Mouse (Mus musculus): ENCODE results near the gene Lgr6. TPM values are rescaled to one million over a fixed set of nuclear protein-coding genes. Genes with fewer than 3 reads are reported as not detected.

Gene Lgr6
- polyA plus RNA-seq, 2 experiments, result 3.2 to 8.3 TPM

DNA sequence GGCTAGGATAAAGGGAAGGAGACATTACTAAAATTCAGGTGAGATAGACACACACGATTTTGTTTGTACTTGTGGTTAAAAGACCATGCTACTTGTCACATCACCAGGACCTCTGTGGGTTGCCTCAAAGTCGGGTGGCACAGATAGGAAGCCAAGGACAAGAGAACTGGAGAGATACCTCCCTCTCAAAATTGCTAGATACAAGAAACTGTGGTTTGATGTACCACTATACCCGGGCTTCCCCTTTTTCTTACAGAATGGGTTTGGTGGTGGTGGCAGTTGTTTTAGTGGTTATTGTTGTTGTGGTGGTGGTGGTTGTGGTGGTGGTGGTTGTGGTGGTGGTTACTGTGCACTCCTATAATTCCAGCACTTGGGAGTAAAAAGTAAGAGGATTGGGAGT lies 22.8 kb downstream of the Lgr6 start:
- DNase-seq (ENCODE audit: low spot score), result no peak

DNA sequence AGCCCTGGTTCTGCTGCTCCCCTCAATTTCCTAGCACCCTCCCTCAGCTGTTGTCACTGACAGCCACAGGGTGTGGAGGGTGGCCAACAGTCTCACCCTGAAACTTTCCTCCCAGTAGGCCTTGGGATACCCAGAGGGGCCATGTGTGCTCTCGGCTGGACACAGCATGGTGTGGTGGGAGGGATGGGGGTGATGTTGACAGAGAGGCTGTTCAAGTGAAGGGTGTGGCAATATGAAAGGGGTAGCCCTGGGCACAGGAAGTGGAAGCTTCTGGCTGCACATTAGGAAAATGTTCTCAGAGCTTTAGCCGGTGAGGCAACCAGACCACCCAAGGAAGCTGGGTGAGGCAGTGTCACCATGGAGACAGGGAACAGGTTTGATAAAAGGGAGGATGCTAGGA lies 26.1 kb downstream of the Lgr6 start:
- TF ChIP-seq POLR2A (IDR thresholded peaks at IDR 0.05; ENCODE audit: borderline replicate concordance, extremely low read depth, insufficient read depth, insufficient read length), result no peak
- Histone ChIP-seq H3K27me3 (ENCODE audit: control insufficient read depth, insufficient read depth, low read length) (no peaks in the 10 kb centered on the region), H3K27ac (replicated peaks; ENCODE audit: low read depth, low read length) (no peak overlapping the region), H3K4me2 (replicated peaks; ENCODE audit: low read depth, low read length, severe bottlenecking) (no peak overlapping the region), H3K9me3 (ENCODE audit: control insufficient read depth, low read length) (no peaks in the 10 kb centered on the region), H3K36me3 (ENCODE audit: control insufficient read depth, insufficient read depth, low read length) (no peaks in the 10 kb centered on the region), H3K9ac (ENCODE audit: low read depth, low read length, severe bottlenecking) (no peak overlapping the region), H3K4me3 (replicated peaks; ENCODE audit: low read length) (no peak overlapping the region), H3K4me1 (ENCODE audit: control insufficient read depth, insufficient read depth, low read length) (no peaks in the 10 kb centered on the region)
- DNase-seq (ENCODE audit: low spot score) (no peak), ATAC-seq (ENCODE audit: low FRiP score, low read depth) (no peak)
- WGBS, result 23% methylated on average over 2 of the region's 2 CpGs

More for the DNA sequence above, 22.8 kb downstream of the Lgr6 start:
- no peak for ATAC-seq (ENCODE audit: low FRiP score, low read depth)
- Histone ChIP-seq H3K4me1 (ENCODE audit: control insufficient read depth, insufficient read depth, low read length) (no peaks in the 10 kb centered on the region), H3K27ac (replicated peaks; ENCODE audit: low read depth, low read length) (no peak overlapping the region), H3K9ac (ENCODE audit: low read depth, low read length, severe bottlenecking) (no peak overlapping the region), H3K27me3 (ENCODE audit: control insufficient read depth, insufficient read depth, low read length) (peaks cover 30% of the 10 kb centered on the region), H3K36me3 (ENCODE audit: control insufficient read depth, insufficient read depth, low read length) (no peaks in the 10 kb centered on the region), H3K4me3 (replicated peaks; ENCODE audit: low read length) (no peak overlapping the region), H3K4me2 (replicated peaks; ENCODE audit: low read depth, low read length, severe bottlenecking) (no peak overlapping the region), H3K9me3 (ENCODE audit: control insufficient read depth, low read length) (no peaks in the 10 kb centered on the region)
- 80% methylated on average over 3 of the region's 3 CpGs for WGBS
- TF ChIP-seq POLR2A (IDR thresholded peaks at IDR 0.05; ENCODE audit: borderline replicate concordance, extremely low read depth, insufficient read depth, insufficient read length), result no peak

DNA sequence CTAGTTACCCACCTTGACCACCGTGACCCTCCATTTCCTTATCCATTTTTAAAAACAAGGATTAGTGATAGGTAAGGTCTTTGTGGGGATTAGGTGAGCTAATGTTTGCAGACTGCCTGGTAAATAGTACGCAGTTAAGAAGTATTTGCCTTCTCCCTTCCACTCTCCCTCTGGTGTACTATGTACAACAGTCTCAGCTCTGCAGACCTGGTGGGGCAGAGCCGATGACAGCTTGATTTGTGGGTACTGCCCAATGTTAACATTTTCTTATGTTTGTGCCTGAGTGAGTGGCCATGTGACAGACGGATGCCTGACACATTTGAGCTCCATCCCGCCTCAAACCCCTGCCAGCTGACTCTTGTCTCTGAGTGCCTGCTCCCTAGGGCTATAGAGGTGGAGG lies 28.6 kb downstream of the Lgr6 start:
- no peaks in the 10 kb centered on the region for H3K4me1 ChIP-seq (ENCODE audit: control insufficient read depth, insufficient read depth, low read length)
- H3K4me3 ChIP-seq (replicated peaks; ENCODE audit: low read length), result no peak overlapping the region
- no peak overlapping the region for H3K9ac ChIP-seq (ENCODE audit: low read depth, low read length, severe bottlenecking)
- no peak overlapping the region for H3K4me2 ChIP-seq (replicated peaks; ENCODE audit: low read depth, low read length, severe bottlenecking)
- no peak overlapping the region for H3K27ac ChIP-seq (replicated peaks; ENCODE audit: low read depth, low read length)
- no peak for DNase-seq (ENCODE audit: low spot score)
- WGBS, result 43% methylated on average over 5 of the region's 5 CpGs
- no peak for TF ChIP-seq POLR2A (IDR thresholded peaks at IDR 0.05; ENCODE audit: borderline replicate concordance, extremely low read depth, insufficient read depth, insufficient read length)
- H3K36me3 ChIP-seq (ENCODE audit: control insufficient read depth, insufficient read depth, low read length), result no peaks in the 10 kb centered on the region
- no peaks in the 10 kb centered on the region for H3K9me3 ChIP-seq (ENCODE audit: control insufficient read depth, low read length)
- no peak for ATAC-seq (ENCODE audit: low FRiP score, low read depth)
- H3K27me3 ChIP-seq (ENCODE audit: control insufficient read depth, insufficient read depth, low read length), result no peaks in the 10 kb centered on the region

DNA sequence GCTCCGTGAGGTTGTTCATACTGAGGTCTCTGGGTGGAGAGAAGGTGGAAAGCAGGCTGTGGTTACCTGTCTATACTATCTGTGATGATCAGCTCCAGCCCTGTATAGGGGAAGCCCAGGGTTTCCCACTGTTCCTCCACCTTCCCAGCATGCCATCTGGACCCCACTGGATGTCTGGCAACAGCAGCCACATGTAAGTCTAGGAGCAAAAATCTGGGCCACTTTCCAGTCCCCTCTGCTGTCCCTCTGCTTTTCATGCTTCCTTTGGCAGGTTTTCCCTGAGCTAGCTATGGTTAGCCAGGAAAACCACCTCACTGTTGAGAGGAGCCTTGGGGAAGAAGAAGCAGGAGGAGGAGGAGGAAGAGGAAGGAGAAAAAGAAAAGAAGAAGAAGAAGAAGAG lies 29.8 kb downstream of the Lgr6 start:
- 75% methylated on average over 1 of the region's 1 CpGs for WGBS
- no peaks in the 10 kb centered on the region for H3K9me3 ChIP-seq (ENCODE audit: control insufficient read depth, low read length)
- DNase-seq (ENCODE audit: low spot score) (no peak), ATAC-seq (ENCODE audit: low FRiP score, low read depth) (no peak)
- no peak overlapping the region for H3K27ac ChIP-seq (replicated peaks; ENCODE audit: low read depth, low read length)
- H3K9ac ChIP-seq (ENCODE audit: low read depth, low read length, severe bottlenecking), result no peak overlapping the region
- TF ChIP-seq POLR2A (IDR thresholded peaks at IDR 0.05; ENCODE audit: borderline replicate concordance, extremely low read depth, insufficient read depth, insufficient read length), result no peak
- no peaks in the 10 kb centered on the region for H3K4me1 ChIP-seq (ENCODE audit: control insufficient read depth, insufficient read depth, low read length)
- no peak overlapping the region for H3K4me3 ChIP-seq (replicated peaks; ENCODE audit: low read length)
- H3K27me3 ChIP-seq (ENCODE audit: control insufficient read depth, insufficient read depth, low read length), result no peaks in the 10 kb centered on the region
- no peaks in the 10 kb centered on the region for H3K36me3 ChIP-seq (ENCODE audit: control insufficient read depth, insufficient read depth, low read length)
- H3K4me2 ChIP-seq (replicated peaks; ENCODE audit: low read depth, low read length, severe bottlenecking), result no peak overlapping the region

DNA sequence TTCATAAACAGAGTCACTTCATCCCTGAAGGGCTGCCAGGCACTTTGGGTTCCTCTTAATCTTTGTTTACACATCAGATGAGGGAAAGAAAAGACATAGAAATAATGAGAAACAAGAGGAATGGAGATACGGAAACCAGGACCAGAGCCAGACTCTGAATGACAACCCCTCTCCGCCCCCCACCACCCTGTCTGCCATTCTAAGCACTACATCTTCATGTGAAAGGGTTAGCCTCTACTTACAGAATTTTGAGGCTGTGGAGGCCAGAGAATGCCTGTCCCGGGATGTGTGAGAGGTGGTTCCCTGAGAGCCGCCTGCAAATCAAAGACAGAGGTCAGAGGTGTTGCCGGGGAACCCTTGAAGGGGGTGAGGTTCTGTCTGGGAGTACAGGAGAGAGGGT lies 32.4 kb downstream of the Lgr6 start:
- ATAC-seq (ENCODE audit: low FRiP score, low read depth) (no peak), DNase-seq (ENCODE audit: low spot score) (no peak)

GRCm38 (mm10) chr1:135069841-135070240 lies 35.2 kb downstream of the Lgr6 start:
- no peak overlapping the region for H3K9ac ChIP-seq (ENCODE audit: low read depth, low read length, severe bottlenecking)
- no peaks in the 10 kb centered on the region for H3K27me3 ChIP-seq (ENCODE audit: control insufficient read depth, insufficient read depth, low read length)
- H3K9me3 ChIP-seq (ENCODE audit: control insufficient read depth, low read length), result no peaks in the 10 kb centered on the region
- no peaks in the 10 kb centered on the region for H3K36me3 ChIP-seq (ENCODE audit: control insufficient read depth, insufficient read depth, low read length)
- no peak overlapping the region for H3K27ac ChIP-seq (replicated peaks; ENCODE audit: low read depth, low read length)
- H3K4me1 ChIP-seq (ENCODE audit: control insufficient read depth, insufficient read depth, low read length), result no peaks in the 10 kb centered on the region
- H3K4me3 ChIP-seq (replicated peaks; ENCODE audit: low read length), result no peak overlapping the region
- no peak for DNase-seq (ENCODE audit: low spot score)
- no peak for ATAC-seq (ENCODE audit: low FRiP score, low read depth)
- no peak overlapping the region for H3K4me2 ChIP-seq (replicated peaks; ENCODE audit: low read depth, low read length, severe bottlenecking)
- TF ChIP-seq POLR2A (IDR thresholded peaks at IDR 0.05; ENCODE audit: borderline replicate concordance, extremely low read depth, insufficient read depth, insufficient read length), result no peak
- 26% methylated on average over 8 of the region's 8 CpGs for WGBS

More for the DNA sequence above, 32.4 kb downstream of the Lgr6 start:
- WGBS, result 63% methylated on average over 5 of the region's 5 CpGs
- no peak overlapping the region for H3K27ac ChIP-seq (replicated peaks; ENCODE audit: low read depth, low read length)
- no peak overlapping the region for H3K4me2 ChIP-seq (replicated peaks; ENCODE audit: low read depth, low read length, severe bottlenecking)
- TF ChIP-seq POLR2A (IDR thresholded peaks at IDR 0.05; ENCODE audit: borderline replicate concordance, extremely low read depth, insufficient read depth, insufficient read length), result no peak
- H3K27me3 ChIP-seq (ENCODE audit: control insufficient read depth, insufficient read depth, low read length), result no peaks in the 10 kb centered on the region
- H3K9ac ChIP-seq (ENCODE audit: low read depth, low read length, severe bottlenecking), result no peak overlapping the region
- no peaks in the 10 kb centered on the region for H3K4me1 ChIP-seq (ENCODE audit: control insufficient read depth, insufficient read depth, low read length)
- H3K36me3 ChIP-seq (ENCODE audit: control insufficient read depth, insufficient read depth, low read length), result no peaks in the 10 kb centered on the region
- H3K4me3 ChIP-seq (replicated peaks; ENCODE audit: low read length), result no peak overlapping the region
- H3K9me3 ChIP-seq (ENCODE audit: control insufficient read depth, low read length), result no peaks in the 10 kb centered on the region

All from limb, embryonic 14.5 days (tissue).